Mouse (Mus musculus) megakaryocyte, embryonic 14.5 days (primary cell): ENCODE data around the gene Syt16.

Experiments
- FLI1 ChIP-seq: IDR thresholded peaks from 2 replicates; pipeline ENCODE4 v1.6.1; 2012; ENCODE audit warnings: low read length, inconsistent platforms, mixed read lengths
- GATA1 ChIP-seq: IDR thresholded peaks from 3 replicates; pipeline ENCODE4 v1.6.1; 2012; ENCODE audit warnings: mixed read lengths, low read length, inconsistent platforms, borderline replicate concordance

DNA sequence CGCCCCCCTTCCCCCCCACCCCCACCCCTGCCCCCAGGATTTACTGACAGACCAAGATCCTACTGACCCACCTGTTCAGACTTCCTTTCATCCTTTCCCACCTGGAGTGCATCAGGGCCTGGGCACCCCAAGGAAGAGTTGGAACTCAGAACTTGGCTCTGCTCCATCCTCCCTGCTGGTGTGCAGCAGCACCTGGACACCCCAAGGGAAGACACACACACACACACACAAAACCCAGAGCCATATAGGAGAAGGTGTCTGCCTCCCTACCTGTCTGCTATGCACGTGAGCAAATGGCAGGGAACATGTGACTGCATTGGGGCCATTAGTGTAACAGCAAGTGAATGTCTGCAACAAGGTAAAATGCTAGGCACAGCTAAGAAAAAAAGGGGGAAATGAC lies 317.8 kb downstream of the Syt16 start:
- TF ChIP-seq FLI1 (no peak), GATA1 (no peak)
